Mouse (Mus musculus) heart, postnatal 14 days (tissue): ENCODE measurements around the gene Cnih4. TPM values are rescaled to one million over a fixed set of nuclear protein-coding genes. Genes with fewer than 3 reads are reported as not detected.

Experiments used
- DNase-seq, 2 experiments: peaks; one replicate each; pipeline ENCODE4 v3.0.0; 2021 to 2022
- intact Hi-C: fragments of 180-260 bp; cut with DNase I; formaldehyde crosslinking; loops from one replicate; pipeline ENCODE4 v1.15.1; 2025
- total RNA-seq, 2 experiments: library from RNA; stranded (reverse); gene quantifications; 2 replicates each; pipeline ENCODE4 v1.2.3; 2021

Gene Cnih4
- total RNA-seq, 2 experiments from 2014 or later, result 41.6 to 48.6 TPM

GRCm38 (mm10) chr1:181210601-181211402 is 66.3 kb downstream of the Cnih4 start:
- DNase-seq, result peak; percentile 50 to 53
- intact Hi-C loops, result loop anchor here (2.0 kb wide), 1 partner anchor 22 kb away; no protein-coding TSS in a partner anchor

GRCm38 (mm10) chr1:181211403-181211919 is 67.0 kb downstream of the Cnih4 start:
- DNase-seq, result peak in 1 of 2 experiments; percentile 56
- intact Hi-C loops, result loop anchor here (2.0 kb wide), 1 partner anchor 21 kb away; no protein-coding TSS in a partner anchor

GRCm38 (mm10) chr1:181211920-181212633 is 67.6 kb downstream of the Cnih4 start, which contains the start of gene Wdr26:
TSS of gene Wdr26 (minus strand) at chr1:181212001.
- peak; percentile 80 for DNase-seq
- intact Hi-C loops, result loop anchor here (2.0 kb wide), 1 partner anchor 21 kb away; no protein-coding TSS in a partner anchor

- intact Hi-C loops, result no loop called here
- no peak for DNase-seq
Measured at GRCm38 (mm10) chr1:181214296-181215035, 70.0 kb downstream of the Cnih4 start.

GRCm38 (mm10) chr1:181216315-181216714 is 71.8 kb downstream of the Cnih4 start:
- intact Hi-C loops, result no loop called here
- DNase-seq, result no peak

Other genes with a start within 250 kb of the Cnih4 start
- gene Pycr2, start 240.4 kb upstream of the Cnih4 start, total RNA-seq, result 10 to 100 TPM; 14.8 to 15.1 TPM
- gene Lefty1, start 209.7 kb upstream of the Cnih4 start, total RNA-seq, result under 1 TPM; 0.66 to 0.81 TPM
- 10 to 100 TPM; 14.9 to 15.3 TPM for gene Tmem63a, start 202.3 kb upstream of the Cnih4 start, total RNA-seq
- gene Ephx1, start 123.8 kb upstream of the Cnih4 start, total RNA-seq, result 10 to 100 TPM; 20.7 to 25.9 TPM
- gene 9130409I23Rik, start 93.5 kb upstream of the Cnih4 start, total RNA-seq, result not detected
- 1 to 10 TPM; 9.7 TPM for gene Nvl, start 489 bp upstream of the Cnih4 start, total RNA-seq
- 100 to 1,000 TPM; 127 to 134 TPM for gene Wdr26, start 67.3 kb downstream of the Cnih4 start, total RNA-seq
- not detected for gene Cnih3, start 207.9 kb downstream of the Cnih4 start, total RNA-seq